Mouse (Mus musculus) natural killer cell, adult 2 months (primary cell): ENCODE measurements at regions not wholly inside any gene's neighbourhood (a gene's known extent, or its start where the extent isn't known, plus 50 kb on each side); places are given as distances from the start of the nearest gene placed in this dataset.

Experiments
- DNase-seq, 2 experiments: peaks; one replicate each; pipeline ENCODE4 v3.0.0; 2022; ENCODE audit warnings: low spot score in 2 of 2

DNA sequence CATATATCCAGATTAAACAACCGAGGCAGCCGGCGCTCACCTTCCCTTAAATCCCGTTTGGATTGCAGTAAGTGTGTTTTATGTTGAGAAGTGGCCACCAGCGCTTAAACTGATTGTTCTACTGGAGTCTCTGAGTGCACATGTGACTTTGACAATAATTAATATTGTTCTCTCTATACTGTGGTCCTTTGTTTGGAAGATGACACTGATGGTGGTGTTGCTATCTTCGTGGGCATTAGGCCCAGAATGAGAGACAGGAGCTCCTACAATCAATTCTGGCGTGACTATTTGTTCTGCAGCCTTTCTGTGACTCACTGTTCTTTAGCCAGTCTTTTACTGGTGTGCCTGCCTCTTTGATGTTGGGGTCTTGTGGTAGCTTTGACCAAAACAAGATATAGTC, 240.1 kb upstream of the Zeb2 start:
- no peak for DNase-seq

DNA sequence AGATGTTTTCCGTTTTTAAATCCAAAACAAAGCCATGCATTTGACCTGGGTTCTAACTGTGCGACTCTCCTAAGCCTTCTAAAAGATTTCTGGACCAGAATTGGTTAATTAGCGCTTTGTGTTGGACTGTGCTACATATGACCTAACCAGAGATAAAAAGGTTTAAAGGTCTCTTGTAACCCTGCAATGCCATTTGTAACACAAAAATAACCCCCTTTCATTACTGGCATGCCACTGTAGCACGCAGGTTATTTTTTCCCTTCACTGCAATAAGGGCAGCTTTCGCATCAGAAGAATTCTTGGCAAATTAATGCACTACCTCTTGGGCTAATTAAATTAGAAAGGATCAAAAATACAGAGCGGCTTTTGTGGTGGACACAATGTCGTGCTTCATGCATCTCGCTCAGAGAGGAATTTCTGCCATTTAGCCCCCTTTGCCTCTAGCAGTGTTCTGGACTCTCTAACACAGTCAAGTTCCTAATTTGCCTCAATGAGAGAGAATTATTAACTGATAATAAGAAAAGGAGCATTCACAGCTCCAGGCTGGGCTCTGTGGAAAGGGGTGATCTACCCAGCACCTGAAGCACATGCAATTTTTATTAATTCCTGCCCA, 239.5 kb upstream of the Zeb2 start:
- DNase-seq = no peak

DNA sequence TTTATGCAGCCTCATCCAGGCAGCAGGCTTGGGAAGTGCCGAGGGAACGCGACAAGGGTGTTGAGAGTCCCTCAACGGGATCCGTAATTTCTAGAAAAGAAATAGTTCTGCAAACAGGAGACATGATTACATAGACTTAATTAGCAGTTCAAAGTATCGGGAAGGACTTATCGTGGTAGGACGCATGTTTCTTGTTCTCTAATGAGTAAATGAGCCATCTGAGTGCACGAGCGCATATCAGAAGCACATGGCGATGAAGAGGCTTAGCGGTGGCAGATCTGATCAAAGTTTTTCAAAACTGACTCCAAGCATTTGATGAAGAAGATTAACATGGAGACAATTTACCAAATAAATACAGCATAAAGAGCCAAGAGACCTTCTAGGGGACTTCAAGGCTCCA, 238.8 kb upstream of the Zeb2 start:
- no peak for DNase-seq

DNA sequence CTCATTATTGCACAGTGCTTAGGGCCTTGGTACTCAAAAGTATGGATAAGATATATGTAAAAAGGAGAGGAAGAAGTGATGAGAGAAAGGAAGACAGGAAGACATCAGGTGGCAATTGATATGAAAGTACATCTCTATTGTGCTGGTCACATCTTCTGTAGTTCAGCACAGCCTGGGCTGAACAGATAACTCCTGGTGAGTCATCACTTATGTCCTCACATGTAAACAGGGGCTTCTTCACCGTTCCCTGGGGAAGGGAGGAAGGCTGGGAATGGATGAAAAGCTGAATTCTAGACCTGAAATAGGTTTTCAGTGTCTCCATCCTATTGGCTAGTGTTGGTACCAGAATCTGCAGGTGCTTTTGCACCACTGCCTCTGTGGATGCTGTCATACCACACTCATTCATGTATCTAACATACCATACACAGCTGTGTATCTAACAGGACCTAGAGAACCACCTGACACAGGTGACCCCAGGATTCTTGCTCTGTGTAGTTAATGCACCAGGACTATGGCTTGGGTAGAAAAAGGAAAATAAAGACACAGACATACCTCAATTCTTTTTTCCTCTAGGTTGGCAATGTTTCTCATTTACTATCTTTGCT, 234.4 kb upstream of the Zeb2 start:
- no peak for DNase-seq

DNA sequence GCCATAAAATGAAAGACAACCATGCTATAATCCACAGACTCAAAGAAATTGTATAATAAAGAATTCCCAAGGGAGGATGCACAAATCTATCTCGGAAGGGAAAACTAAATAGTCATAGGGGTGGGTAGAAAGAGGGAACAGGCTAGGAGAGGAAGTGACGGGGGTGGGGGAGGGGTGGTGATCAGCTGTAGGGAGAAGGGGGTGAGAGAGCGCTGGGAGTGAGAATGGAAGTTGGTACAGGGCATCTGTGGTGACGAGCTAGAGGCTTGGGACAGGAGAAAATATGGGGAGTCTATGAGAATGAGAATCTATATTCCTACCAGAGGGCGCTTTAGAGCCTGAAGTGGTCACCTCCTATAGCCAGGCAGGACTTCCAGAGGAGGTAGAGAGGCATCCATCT, 229.2 kb upstream of the Zeb2 start:
- no peak for DNase-seq

DNA sequence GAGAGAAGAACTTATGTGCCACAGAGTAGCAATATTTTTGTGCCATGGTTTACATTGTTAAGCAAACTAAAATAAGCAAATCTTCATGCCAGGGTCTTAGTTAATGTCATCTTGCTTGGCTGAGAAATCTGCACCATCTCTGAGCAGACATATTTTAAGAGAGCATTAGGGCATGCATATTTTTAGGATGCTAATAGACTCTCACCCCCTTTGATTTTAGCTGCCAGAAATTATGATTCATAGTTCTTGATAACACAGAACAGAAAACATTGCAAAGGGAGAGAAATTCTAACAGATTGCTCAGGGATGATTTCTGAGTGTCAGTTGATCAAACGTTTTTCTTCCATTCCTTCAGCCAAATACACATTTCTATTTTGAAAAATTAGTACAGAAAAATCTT, 222.7 kb upstream of the Zeb2 start:
- no peak for DNase-seq

DNA sequence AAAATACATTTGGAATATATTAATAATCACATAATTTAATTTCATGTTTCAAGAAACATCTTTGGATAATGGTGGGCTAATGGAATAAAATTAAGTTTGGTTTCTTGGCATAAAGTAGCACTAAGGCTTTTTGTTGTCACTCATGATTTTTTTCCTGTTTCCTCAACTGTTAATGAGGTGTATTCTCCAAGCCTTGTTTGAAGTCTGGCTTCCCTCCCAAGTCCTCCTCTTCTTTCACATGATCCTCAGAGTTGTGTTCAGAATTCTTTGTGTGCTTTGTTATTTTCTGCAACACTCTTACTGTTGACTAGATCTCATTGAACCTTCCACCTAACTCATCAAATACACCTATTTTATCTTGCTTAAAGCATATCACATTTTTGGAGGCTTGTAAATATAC, 221.6 kb upstream of the Zeb2 start:
- DNase-seq = no peak

DNA sequence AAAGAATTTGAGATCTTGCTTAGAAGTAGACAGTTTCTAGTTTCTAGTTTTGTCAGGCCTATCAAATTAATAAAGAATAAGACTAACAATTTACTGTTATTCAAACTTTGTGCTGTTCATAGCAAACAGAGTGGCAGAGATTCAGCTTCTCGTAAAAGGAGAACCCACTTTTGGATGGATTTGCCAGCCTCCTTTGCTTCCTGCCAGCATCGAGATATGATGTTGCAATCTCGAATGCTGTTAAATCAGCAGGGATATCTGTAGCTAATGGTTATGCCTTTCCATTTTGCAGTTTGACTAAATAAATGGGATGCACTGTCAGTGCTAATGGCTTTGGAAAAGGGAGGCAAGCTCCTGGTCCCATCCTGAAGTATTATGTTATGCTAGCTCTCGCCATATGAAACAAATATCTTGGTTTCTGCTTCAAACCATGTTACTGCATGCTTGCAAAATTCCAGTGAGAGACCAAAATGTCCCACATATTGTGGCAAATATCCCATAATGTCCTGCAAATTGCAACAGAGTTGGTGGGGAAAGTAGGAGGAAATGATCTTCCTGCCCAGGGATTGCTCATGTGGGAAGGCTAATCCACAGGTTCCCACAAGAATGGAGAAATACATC, 199.9 kb upstream of the Zeb2 start:
- DNase-seq = no peak

DNA sequence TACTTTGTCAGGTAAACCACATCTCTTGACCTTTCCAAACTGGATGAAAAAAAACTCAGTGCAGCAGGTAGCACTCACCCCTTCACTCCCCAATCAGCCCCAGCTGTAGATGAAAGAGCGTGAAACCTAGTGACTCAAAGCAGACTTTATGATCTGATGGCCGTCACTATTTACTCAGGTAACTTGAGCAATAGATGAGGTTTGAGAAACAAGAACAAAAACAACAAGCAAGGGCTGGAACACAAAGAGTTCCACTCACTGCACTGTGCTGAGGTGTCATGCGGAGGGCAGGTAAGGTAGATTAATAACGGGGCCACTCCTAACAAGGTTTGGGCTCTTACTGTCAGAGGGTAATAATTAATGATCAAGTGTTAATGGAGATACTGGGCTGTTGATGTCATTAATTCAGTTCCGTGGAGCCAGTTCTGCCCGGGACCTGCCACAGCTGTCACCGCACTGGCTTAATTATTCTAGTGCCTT, 170.4 kb upstream of the Zeb2 start:
- DNase-seq = no peak

DNA sequence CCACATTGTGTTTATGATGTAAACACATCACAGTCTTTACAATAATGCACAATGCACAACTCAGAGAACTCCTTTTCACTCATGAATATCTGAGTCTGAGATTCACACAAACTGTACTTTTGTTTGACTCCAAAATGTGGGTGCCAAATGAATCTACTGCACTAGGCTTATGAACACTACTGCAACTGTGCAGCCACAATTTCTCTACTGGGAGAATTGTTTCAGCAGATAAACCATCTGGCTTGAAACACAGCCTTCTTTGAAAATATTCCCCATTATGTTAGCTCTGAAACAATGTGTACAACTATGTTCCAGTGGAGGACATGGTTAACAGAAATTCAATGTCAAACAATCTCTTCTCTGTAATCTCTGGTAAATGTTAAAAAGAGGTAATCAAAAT, 166.6 kb upstream of the Zeb2 start:
- no peak for DNase-seq

DNA sequence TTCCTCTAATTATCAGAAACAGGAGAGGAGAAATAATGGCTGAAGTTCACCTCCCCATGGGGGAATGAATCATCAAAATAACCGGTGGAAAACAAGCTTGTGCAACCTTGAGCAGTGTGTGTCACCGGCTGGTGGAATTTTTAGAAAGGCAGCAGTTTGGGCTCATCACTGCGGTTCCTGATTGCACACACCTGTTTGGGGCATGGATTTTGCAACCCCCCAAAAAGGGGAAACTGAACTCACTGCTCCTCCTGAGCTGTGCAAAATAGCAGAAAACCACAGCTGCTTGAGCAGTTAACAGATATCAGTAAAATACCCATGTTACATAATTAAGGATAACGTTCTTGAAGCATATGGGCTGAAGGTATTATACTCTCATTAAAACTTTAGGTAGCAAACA, 162.3 kb upstream of the Zeb2 start:
- peak; percentile 27 to 65 for DNase-seq

DNA sequence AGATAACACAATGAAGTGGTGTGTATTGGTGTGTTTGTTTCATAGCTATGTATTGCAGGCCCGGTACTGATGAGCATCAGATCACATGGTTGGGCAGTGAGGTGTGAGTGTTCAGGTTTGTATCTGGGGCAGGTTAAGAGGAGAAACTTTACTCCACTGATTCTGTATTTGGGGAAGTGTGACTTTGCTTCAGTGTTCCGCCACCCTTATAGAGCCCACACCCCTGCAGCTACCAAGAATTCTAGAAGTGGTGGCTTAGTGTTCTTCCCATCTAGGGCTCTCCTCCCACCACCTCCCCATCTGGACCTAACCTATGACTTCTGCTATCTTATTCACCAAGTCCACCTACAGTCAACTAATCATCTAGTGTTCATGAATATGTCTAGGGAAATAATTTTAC, 160.4 kb upstream of the Zeb2 start:
- peak in 1 of 2 experiments; percentile 28 for DNase-seq

DNA sequence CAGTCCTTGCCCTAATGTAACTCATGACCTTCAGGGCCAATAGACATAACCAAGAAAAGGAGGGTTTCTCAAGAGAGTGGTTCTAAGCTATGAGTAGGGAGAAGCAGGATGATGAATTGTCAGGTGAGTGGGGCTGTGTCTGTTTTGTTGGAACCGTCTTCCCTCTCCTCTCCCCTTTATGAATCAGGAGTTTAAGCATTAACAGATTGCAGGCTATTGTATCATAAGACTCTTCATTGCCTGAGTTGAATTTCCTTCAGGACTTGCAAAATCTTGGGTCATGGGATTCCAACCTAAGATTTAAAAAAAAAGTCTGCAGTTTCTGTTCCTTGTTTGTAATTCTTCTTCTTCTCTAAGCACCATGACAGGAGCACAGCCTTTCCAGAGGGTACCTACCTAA, 159.5 kb upstream of the Zeb2 start:
- no peak for DNase-seq

DNA sequence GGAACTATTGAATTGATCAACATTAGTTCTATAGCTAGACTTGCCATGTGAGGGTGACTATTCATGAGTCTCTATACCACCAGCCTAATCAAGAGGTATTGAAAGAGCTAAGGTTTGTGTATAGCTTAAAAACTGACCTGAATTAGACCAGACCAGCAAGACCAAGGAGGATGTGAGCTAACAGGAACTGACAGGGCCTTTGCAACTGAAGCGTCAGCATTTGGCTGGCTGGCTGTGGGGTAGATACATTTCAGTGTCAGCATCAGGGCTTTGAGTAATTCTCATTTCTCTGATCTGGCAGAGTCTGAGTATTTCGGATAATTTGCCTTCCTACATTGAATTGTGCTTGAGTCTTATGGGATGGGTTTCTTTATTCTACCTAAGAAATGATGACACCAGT, 152.8 kb upstream of the Zeb2 start:
- DNase-seq = no peak

DNA sequence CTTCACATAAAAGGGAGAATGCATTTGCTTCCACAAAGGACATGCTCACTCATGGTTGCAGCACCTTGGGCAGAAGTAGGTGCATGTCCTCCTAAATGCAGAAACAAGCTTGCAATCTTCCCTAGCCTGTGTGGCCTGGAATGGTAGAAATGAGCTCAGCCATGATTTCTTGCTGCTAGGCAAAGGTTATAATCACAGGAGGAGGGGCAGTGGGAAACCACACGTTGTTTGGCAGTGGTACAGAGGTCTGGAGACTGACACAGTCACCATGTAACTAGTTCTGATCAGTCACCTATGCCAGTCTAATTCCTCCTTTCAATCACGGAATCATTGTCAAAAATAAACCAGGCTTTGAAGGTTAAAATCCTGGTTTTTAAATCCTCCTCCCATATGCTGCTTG, 148.6 kb upstream of the Zeb2 start:
- DNase-seq = no peak

DNA sequence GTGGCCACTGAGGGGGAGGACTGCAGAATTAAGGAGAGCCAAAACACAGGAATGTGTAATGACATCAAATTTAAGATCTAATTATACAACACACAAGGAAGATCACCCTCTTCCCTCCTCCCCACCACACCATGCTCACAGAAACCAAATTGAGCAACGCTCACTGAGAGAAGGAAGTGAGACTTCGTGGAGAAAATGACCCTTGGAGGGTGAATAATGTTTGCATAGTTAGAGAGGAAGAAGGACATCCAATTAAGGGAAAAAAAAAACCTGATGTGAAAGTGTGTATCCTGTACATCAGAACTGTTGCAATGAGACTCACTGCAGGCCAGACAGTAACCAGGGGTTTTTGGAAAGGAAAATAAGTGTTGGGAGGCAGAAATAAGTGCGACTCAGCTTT, 144.8 kb upstream of the Zeb2 start:
- no peak for DNase-seq

DNA sequence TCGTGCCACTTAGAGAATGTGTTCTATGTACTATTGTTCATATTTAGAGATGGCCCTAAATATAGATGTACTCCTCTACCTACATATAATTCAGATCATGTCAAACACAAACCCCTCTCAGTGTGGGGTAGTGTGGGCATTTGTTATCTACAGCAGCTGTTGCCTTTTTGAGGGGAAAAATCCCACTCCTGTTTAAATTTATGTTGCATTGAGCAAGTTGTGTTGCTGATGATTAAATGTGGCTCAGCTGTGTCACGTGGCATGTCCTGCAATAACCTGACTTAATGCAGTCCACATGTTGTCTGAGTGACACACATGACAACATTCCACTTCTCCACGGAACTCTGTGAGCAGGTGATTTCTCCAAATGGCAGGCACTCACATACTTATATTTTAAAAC, 141.7 kb upstream of the Zeb2 start:
- DNase-seq = no peak

DNA sequence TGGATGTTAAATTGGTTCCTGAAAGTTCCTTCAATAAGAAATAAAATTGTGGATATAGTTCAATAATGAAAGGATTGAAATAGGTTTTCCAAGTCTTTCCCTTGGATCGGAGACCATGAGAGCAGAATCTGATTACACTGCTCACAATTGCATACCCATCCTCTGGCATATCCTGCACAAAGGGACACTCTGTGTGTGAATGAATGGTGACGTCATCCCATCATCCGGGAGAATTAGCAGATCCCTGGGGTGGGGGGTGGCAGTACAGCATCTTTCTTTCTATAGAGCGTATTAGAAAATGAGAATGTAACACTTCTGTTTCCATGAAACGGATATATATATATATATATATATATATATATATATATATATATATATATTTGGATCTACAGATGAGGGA, 139.2 kb upstream of the Zeb2 start:
- DNase-seq = no peak

DNA sequence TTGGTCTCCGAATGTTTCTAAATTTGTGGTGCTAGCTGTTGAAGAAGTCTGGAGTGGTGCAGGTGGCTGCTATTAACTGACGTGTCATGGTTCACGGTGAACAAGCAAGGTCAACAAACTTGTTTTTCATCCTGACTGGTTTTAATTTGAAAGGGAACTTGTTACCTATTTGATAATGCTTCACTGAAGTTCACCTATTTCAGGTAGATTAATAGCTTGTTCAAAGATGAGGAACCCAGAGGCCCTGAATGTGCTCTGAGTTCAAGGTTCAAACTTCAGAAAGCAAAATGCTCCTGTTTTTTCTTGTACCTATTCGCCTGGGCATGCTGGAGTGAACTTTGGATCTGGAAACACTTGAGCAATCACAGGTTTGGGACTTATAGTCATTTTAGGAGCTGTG, 136.7 kb upstream of the Zeb2 start:
- DNase-seq = no peak

DNA sequence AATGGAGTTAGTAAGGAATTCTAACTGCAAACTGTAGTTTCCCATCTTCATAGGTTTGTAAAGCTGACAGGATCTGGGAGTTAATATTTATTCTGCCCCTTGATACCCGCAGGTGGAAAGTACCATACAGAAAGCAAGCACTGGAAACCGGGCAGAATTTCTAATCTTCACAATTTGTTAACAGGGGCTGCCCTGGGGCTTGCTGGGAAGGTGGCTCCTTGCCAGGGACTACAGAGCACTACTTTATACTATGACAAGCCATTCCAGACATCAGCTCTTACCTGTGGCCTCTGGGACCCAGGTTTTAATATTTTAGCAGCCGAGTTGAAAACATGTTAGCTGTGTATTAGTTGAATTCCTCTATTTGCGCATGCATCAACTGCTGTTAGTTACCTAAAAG, 135.1 kb upstream of the Zeb2 start:
- DNase-seq = no peak

DNA sequence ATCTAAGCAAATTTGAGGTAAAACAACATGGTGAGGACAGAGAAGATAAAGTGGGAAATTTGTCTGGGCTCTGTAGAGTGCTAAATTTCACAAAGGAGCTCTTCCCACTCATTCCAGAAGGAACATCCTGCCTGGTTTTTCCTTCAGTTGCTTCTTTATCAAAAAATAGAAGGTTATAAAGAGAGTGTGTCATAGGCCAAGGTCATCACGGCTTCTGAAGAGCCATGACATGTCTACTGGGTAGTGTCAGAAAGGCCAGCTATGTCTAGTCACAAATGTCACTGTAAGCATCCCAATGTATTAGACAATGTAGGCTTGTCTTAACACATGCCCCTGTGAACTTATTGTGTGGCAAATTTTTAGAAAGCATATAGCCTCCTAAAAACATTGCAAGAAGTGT, 132.5 kb upstream of the Zeb2 start:
- DNase-seq = no peak

DNA sequence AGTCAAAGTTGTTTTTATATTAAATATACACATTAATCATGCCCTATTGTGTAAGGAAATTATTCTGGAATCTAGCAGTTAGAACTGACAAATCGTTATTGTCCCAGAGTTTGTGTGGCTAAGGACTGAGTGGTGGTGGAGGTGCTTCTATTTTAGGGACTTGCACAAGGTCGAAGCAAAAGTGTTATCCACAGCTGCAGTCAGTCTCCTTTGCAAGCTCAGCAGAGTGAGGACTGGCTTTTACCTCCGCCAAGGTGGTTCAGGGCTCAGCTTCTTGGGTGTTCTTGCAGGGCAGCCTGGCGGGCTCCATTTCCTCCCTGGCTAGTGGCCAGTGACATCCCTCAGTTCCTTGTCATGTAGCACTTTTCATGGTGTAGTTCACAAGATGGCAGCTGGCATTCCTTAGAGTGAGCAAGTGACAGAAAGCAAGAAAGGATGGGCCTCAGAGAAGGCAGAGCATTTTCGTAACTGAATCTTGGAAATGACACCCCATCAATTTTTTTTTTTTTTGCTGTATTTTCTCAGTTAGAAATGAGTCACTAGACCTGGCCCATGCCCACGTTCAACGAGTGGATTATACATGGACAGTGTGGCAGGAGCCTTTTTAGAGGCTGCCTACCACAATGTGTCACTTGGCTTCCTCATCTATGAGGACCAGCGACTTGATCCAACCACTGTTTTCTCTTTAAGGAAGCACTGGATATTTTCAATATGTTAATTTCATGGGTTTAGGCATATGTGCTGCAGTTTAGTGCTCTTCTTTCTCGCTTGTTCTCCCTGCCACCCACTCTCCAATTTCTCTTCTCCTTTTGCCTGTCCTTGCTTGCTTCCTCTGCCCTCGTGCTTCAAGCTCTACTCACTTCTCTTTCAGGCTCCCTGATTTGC, 129.1 kb upstream of the Zeb2 start:
- DNase-seq = no peak

DNA sequence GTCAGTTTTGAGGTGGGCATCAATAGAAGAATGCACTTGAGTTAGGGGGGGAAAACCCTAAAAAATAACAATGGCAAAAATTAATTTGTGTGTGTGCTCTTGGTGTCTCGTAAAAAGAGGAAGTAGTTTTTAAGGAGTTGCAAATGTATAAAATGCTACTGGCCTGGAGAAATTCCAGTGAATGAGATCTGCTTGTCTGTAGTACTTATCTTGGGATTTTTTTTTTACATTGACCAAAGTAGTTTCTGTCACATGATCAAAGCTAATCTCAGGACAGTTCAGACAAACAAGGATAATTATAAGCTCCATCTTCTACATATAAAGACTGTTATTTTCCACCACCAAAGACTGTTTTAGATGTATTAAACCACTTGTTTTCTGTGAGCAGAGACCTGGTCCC, 128.3 kb upstream of the Zeb2 start:
- no peak for DNase-seq
